ENCODE assay signal across 16 mouse cellular contexts in the genomic region with DNA sequence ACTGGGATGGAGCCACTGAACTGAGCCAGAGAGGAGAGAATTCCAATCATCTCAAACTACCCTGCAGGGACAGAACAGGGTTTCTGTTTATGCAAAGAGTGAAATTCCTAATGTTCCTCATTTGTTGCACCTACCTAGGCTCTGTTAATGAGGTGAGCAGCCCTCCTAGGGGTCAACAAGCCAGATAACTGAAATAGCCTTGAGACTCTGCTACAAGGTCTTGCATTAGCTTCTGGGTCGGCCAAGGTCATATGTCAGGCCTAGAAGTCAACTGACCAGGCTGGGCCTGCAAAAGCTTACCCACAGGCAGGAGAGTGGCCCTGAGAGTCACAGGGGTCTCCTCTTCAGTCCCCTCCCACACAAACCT.
DNase-seq lines count a peak whose midpoint lies in the region; ATAC-seq and TF ChIP-seq lines count a peak whose summit lies in the region.
"Had no signal": no experiment of that assay in that cellular context is flagged by ENCODE, and none has a peak within 500 bp of the region (broad histone marks: within the 10 kb centered on the region; RNA-seq: fewer than 3 reads in every experiment).

No protein-coding gene starts in this region.

- 80% methylated on average over 1 of the region's 1 CpGs for WGBS in forebrain, embryonic 16.5 days
- WGBS in midbrain, embryonic 14.5 days = 61% methylated on average over 1 of the region's 1 CpGs
- 85% methylated on average over 1 of the region's 1 CpGs for WGBS in thymus, adult 2 months

- H3K27me3 ChIP-seq in forebrain, embryonic 16.5 days (replicated peaks; ENCODE audit: control insufficient read depth, insufficient read depth, low read length) = no peaks in the 10 kb centered on the region
- H3K27me3 ChIP-seq in midbrain, embryonic 14.5 days (ENCODE audit: control insufficient read depth, insufficient read depth, low read length) = no peaks in the 10 kb centered on the region
- H3K27me3 ChIP-seq in thymus, adult 2 months (ENCODE audit: control insufficient read depth, insufficient read depth, low read length) = peaks cover 4% of the 10 kb centered on the region

- peaks cover 2% of the 10 kb centered on the region; the same call in 1 of the 2 replicates for H3K36me3 ChIP-seq in ES-E14 (ENCODE audit: control insufficient read depth, insufficient read depth, low read length, poor library complexity, severe bottlenecking)
- H3K36me3 ChIP-seq in forebrain, embryonic 16.5 days (ENCODE audit: control insufficient read depth, insufficient read depth) = peaks cover 4% of the 10 kb centered on the region
- peaks cover 33% of the 10 kb centered on the region for H3K36me3 ChIP-seq in midbrain, embryonic 14.5 days (ENCODE audit: control insufficient read depth, insufficient read depth, low read length)
- no peaks in the 10 kb centered on the region for H3K36me3 ChIP-seq in thymus, adult 2 months (ENCODE audit: control insufficient read depth, insufficient read depth, low read length)
- H3K36me3 ChIP-seq: embryonic facial prominence, embryonic 13.5 days; kidney, embryonic 15.5 days; liver, embryonic 15.5 days had no signal

- DNase-seq in layer of hippocampus, postnatal 10 days (ENCODE audit: low spot score in 2 of 2) = peak; percentile 55 to 67
- DNase-seq in layer of hippocampus, adult 9-10 months (ENCODE audit: low spot score) = no peak
- DNase-seq in ES-E14 (ENCODE audit: low read depth, low spot score) = no peak
- DNase-seq in midbrain, embryonic 14.5 days = peak; percentile 74
- DNase-seq in c-Kit-positive CD71-positive TER-119-positive erythroid progenitor cells, embryonic 14.5 days (ENCODE audit: low spot score) = no peak
- no peak for DNase-seq in thymus, adult 2 months
- DNase-seq: adrenal gland, postnatal 14 days; heart, adult 18-20 months; heart, postnatal 36 days; lung, postnatal 36 days had no signal

- peaks cover 12 to 33% of the 10 kb centered on the region in 2 experiments for H3K4me1 ChIP-seq in ES-E14 (ENCODE audit: control insufficient read depth in 2 of 2, insufficient read depth in 2 of 2, low read length in 2 of 2, poor library complexity in 1 of 2)
- peaks cover 55% of the 10 kb centered on the region for H3K4me1 ChIP-seq in forebrain, embryonic 16.5 days (replicated peaks; ENCODE audit: control insufficient read depth, insufficient read depth, low read length)
- peaks cover 48% of the 10 kb centered on the region for H3K4me1 ChIP-seq in midbrain, embryonic 14.5 days (ENCODE audit: control insufficient read depth, insufficient read depth, low read length)
- H3K4me1 ChIP-seq in thymus, adult 2 months (replicated peaks; ENCODE audit: control insufficient read depth, insufficient read depth, low read length) = no peaks in the 10 kb centered on the region
- H3K4me1 ChIP-seq: liver, embryonic 15.5 days had no signal

- H3K9me3 ChIP-seq in ES-E14 (ENCODE audit: control insufficient read depth, insufficient read depth, low read depth, low read length) = no peaks in the 10 kb centered on the region
- H3K9me3 ChIP-seq in forebrain, embryonic 16.5 days (ENCODE audit: control insufficient read depth, low read length) = no peaks in the 10 kb centered on the region
- no peaks in the 10 kb centered on the region for H3K9me3 ChIP-seq in midbrain, embryonic 14.5 days (ENCODE audit: control insufficient read depth, low read length)
- H3K9me3 ChIP-seq: embryonic facial prominence, embryonic 13.5 days; kidney, embryonic 15.5 days; liver, embryonic 15.5 days had no signal

- H3K4me3 ChIP-seq in ES-E14 (ENCODE audit: insufficient read depth in 1 of 2, low read depth in 1 of 2, low read length in 2 of 2, poor library complexity in 1 of 2, severe bottlenecking in 1 of 2) = no peak overlapping the region
- no peak overlapping the region for H3K4me3 ChIP-seq in forebrain, embryonic 16.5 days (replicated peaks; ENCODE audit: low read length)
- no peak overlapping the region for H3K4me3 ChIP-seq in midbrain, embryonic 14.5 days (replicated peaks; ENCODE audit: low read depth, low read length)
- no peak overlapping the region for H3K4me3 ChIP-seq in thymus, adult 2 months (ENCODE audit: control insufficient read depth, insufficient read depth, low read length)
- H3K4me3 ChIP-seq: embryonic facial prominence, embryonic 13.5 days; kidney, embryonic 15.5 days; liver, embryonic 15.5 days had no signal

- in situ Hi-C loops in ES-E14 (cut with MboI; ENCODE audit: low sequenced_read_pairs in 2 of 2, unreplicated experiment in 2 of 2) = loop anchor here in 1 of 2 experiments (25.0 kb wide), 1 partner anchor 1358 kb away; no protein-coding TSS in a partner anchor

- TF ChIP-seq POLR2A in thymus, adult 2 months (IDR thresholded peaks at IDR 0.05; ENCODE audit: control insufficient read depth, extremely low read depth, insufficient read depth, low read length, poor library complexity) = no peak

- ATAC-seq in forebrain, embryonic 16.5 days = no peak
- peak; percentile 12 for ATAC-seq in midbrain, embryonic 14.5 days (ENCODE audit: low FRiP score, low TSS enrichment)
- ATAC-seq in megakaryocyte, adult 5-6 weeks (ENCODE audit: poor library complexity, severe bottlenecking) = no peak

- peak overlapping the region; percentile 91 for H3K27ac ChIP-seq in ES-E14 (ENCODE audit: insufficient read depth, low read depth, low read length, poor library complexity, severe bottlenecking)
- peak overlapping the region; percentile 99 for H3K27ac ChIP-seq in forebrain, embryonic 16.5 days (ENCODE audit: low read length)
- H3K27ac ChIP-seq in midbrain, embryonic 14.5 days (replicated peaks; ENCODE audit: low read depth, low read length) = peak overlapping the region; percentile 100
- no peak overlapping the region for H3K27ac ChIP-seq in thymus, adult 2 months (ENCODE audit: control insufficient read depth, insufficient read depth, low read length)
- H3K27ac ChIP-seq: embryonic facial prominence, embryonic 13.5 days; kidney, embryonic 15.5 days; liver, embryonic 15.5 days; stomach, postnatal 0 days had no signal

- TF ChIP-seq CTCF in thymus, adult 2 months (IDR thresholded peaks at IDR 0.05; ENCODE audit: borderline replicate concordance, control insufficient read depth, extremely low read depth, insufficient read depth, low read length, poor library complexity) = no peak

- peak overlapping the region; percentile 19; the same call in 1 of the 2 replicates for H3K9ac ChIP-seq in ES-E14 (ENCODE audit: insufficient read depth, low read depth, low read length, poor library complexity, severe bottlenecking)
- peak overlapping the region; percentile 53 for H3K9ac ChIP-seq in forebrain, embryonic 16.5 days (replicated peaks; ENCODE audit: low read depth, low read length)
- H3K9ac ChIP-seq in midbrain, embryonic 14.5 days (replicated peaks; ENCODE audit: low read length) = peak overlapping the region; percentile 100
- H3K9ac ChIP-seq: embryonic facial prominence, embryonic 13.5 days; kidney, embryonic 15.5 days; liver, embryonic 15.5 days had no signal

- peak overlapping the region; percentile 99 for H3K4me2 ChIP-seq in forebrain, embryonic 16.5 days (ENCODE audit: low read length)
- H3K4me2 ChIP-seq in midbrain, embryonic 14.5 days (ENCODE audit: low read length) = peak overlapping the region; percentile 75
- H3K4me2 ChIP-seq: embryonic facial prominence, embryonic 13.5 days; kidney, embryonic 15.5 days; liver, embryonic 15.5 days had no signal

TF ChIP-seq in ES-E14, 5 proteins besides CTCF, POLR2A, EP300 and RAD21:
- no peak for TF ChIP-seq HCFC1 (IDR thresholded peaks at IDR 0.05; ENCODE audit: borderline replicate concordance, insufficient read depth, low read length)
- TF ChIP-seq ZC3H11A (IDR thresholded peaks at IDR 0.05; ENCODE audit: borderline replicate concordance, low read depth, low read length) = no peak
- TF ChIP-seq ZNF384 (IDR thresholded peaks at IDR 0.05; ENCODE audit: low read depth, low read length) = no peak
- no peak for TF ChIP-seq CHD2 (IDR thresholded peaks at IDR 0.05; ENCODE audit: low read depth, low read length)
- no peak for TF ChIP-seq MAFK (IDR thresholded peaks at IDR 0.05; ENCODE audit: insufficient read depth, low read depth, low read length)

Comparison
In these comparisons a context has a peak if more than half of its experiments do, and no peak if none do; other contexts are left out.
1. DNase-seq: peak in layer of hippocampus, postnatal 10 days (2 of 2) and midbrain, embryonic 14.5 days (single experiment); none in layer of hippocampus, adult 9-10 months (single experiment), ES-E14 (single experiment), c-Kit-positive CD71-positive TER-119-positive erythroid progenitor cells, embryonic 14.5 days (single experiment) and thymus, adult 2 months (single experiment).
2. H3K9ac ChIP-seq: peak in every context shown above with its lines; median percentile 100 in midbrain, embryonic 14.5 days; 53 in forebrain, embryonic 16.5 days; 19 in ES-E14.